Mouse (Mus musculus): ENCODE data around the gene Fbxo27. TPM values are rescaled to one million over a fixed set of nuclear protein-coding genes. Genes with fewer than 3 reads are reported as not detected.
"Not testable (repeated sequence)": the region's sequence is repeated elsewhere in the genome, so short reads cannot be mapped to it uniquely, and the experiment has no call there.

Gene Fbxo27
- total RNA-seq (2021), result 10 to 100 TPM; 14.5 to 15.7 TPM
- long read RNA-seq, experiment 1, transcript Fbxo27-203 (5 exons, 1,948 nt), result major isoform, 6 of 14 reads
- long read RNA-seq, experiment 1, partial matches to known transcripts, result 3 of 14 reads
- long read RNA-seq, experiment 1, other reads (novel, unspliced or antisense), result 5 of 14 reads
- long read RNA-seq, experiment 2, transcript Fbxo27-203 (5 exons, 1,948 nt), result major isoform, 5 of 27 reads
- long read RNA-seq, experiment 2, partial matches to known transcripts, result 2 of 27 reads
- long read RNA-seq, experiment 2, other reads (novel, unspliced or antisense), result 20 of 27 reads

- DNase-seq (ENCODE audit: low spot score in 2 of 2), result peak in 1 of 2 experiments; percentile 24
These were observed at the start of gene Fbxo27 for GRCm38 (mm10) chr7:28692545-28693320. Gene Fbxo27 (plus strand): TSS chr7:28692849.

GRCm38 (mm10) chr7:28645366-28645765, 47.3 kb upstream of the Fbxo27 start:
- no peak for DNase-seq (ENCODE audit: low spot score in 2 of 2)

GRCm38 (mm10) chr7:28645947-28646475, 46.6 kb upstream of the Fbxo27 start:
- DNase-seq (ENCODE audit: low spot score in 2 of 2), result no peak

GRCm38 (mm10) chr7:28647016-28647415, 45.6 kb upstream of the Fbxo27 start:
- no peak for DNase-seq (ENCODE audit: low spot score in 2 of 2)

- DNase-seq (ENCODE audit: low spot score in 2 of 2), result no peak
These were observed 41.5 kb upstream of the Fbxo27 start for GRCm38 (mm10) chr7:28651157-28651556.

- DNase-seq (ENCODE audit: low spot score in 2 of 2), result no peak
These were observed 36.2 kb upstream of the Fbxo27 start for GRCm38 (mm10) chr7:28656430-28656829.

GRCm38 (mm10) chr7:28665620-28666579, 26.7 kb upstream of the Fbxo27 start:
- peak; percentile 25 to 28 for DNase-seq (ENCODE audit: low spot score in 2 of 2)

GRCm38 (mm10) chr7:28671172-28671571, 21.5 kb upstream of the Fbxo27 start:
- DNase-seq (ENCODE audit: low spot score in 2 of 2), result no peak

GRCm38 (mm10) chr7:28672276-28672675, 20.4 kb upstream of the Fbxo27 start:
- no peak for DNase-seq (ENCODE audit: low spot score in 2 of 2)

- DNase-seq (ENCODE audit: low spot score in 2 of 2), result not testable (repeated sequence)
These were observed 19.9 kb upstream of the Fbxo27 start for GRCm38 (mm10) chr7:28672786-28673185.

GRCm38 (mm10) chr7:28674994-28675393, 17.7 kb upstream of the Fbxo27 start:
- no peak for DNase-seq (ENCODE audit: low spot score in 2 of 2)

GRCm38 (mm10) chr7:28675746-28676145, 16.9 kb upstream of the Fbxo27 start:
- DNase-seq (ENCODE audit: low spot score in 2 of 2), result no peak

- no peak for DNase-seq (ENCODE audit: low spot score in 2 of 2)
These were observed 15.7 kb upstream of the Fbxo27 start for GRCm38 (mm10) chr7:28676811-28677541.

GRCm38 (mm10) chr7:28677624-28678023, 15.0 kb upstream of the Fbxo27 start:
- no peak for DNase-seq (ENCODE audit: low spot score in 2 of 2)

GRCm38 (mm10) chr7:28691075-28691474, 1.6 kb upstream of the Fbxo27 start:
- no peak for DNase-seq (ENCODE audit: low spot score in 2 of 2)

- peak; percentile 57 to 62 for DNase-seq (ENCODE audit: low spot score in 2 of 2)
These were observed 795 bp downstream of the Fbxo27 start for GRCm38 (mm10) chr7:28693321-28693966.

GRCm38 (mm10) chr7:28694423-28694822, 1.8 kb downstream of the Fbxo27 start:
- no peak for DNase-seq (ENCODE audit: low spot score in 2 of 2)

- DNase-seq (ENCODE audit: low spot score in 2 of 2), result no peak
These were observed 2.4 kb downstream of the Fbxo27 start for GRCm38 (mm10) chr7:28694966-28695511.

GRCm38 (mm10) chr7:28697277-28697676, 4.6 kb downstream of the Fbxo27 start:
- no peak for DNase-seq (ENCODE audit: low spot score in 2 of 2)

GRCm38 (mm10) chr7:28700269-28700668, 7.6 kb downstream of the Fbxo27 start:
- no peak for DNase-seq (ENCODE audit: low spot score in 2 of 2)
